Mouse (Mus musculus) gastrocnemius, adult 8-10 months (tissue): ENCODE measurements around the gene Ly6g6d. TPM values are rescaled to one million over a fixed set of nuclear protein-coding genes. Genes with fewer than 3 reads are reported as not detected.
"Not testable (repeated sequence)": the region's sequence is repeated elsewhere in the genome, so short reads cannot be mapped to it uniquely, and the experiment has no call there.

Experiments
- DNase-seq, 2 experiments: peaks; one replicate each; pipeline ENCODE4 v3.0.0; 2022; ENCODE audit warnings: low spot score in 2 of 2
- total RNA-seq, 4 experiments: library from RNA; stranded (reverse); gene quantifications; 2 replicates each; pipeline ENCODE4 v1.2.4; 2022

Ly6g6d gene
- total RNA-seq, 4 experiments from 2014 or later = 0.53 to 1.8 (median 0.99) TPM; not detected in 1

- DNase-seq = no peak
These were observed 28.9 kb downstream of the Ly6g6d start for GRCm38 (mm10) chr17:35048932-35049440.

GRCm38 (mm10) chr17:35048149-35048931 is 29.5 kb downstream of the Ly6g6d start:
- no peak for DNase-seq

GRCm38 (mm10) chr17:35047688-35048087 is 30.2 kb downstream of the Ly6g6d start:
- no peak for DNase-seq

GRCm38 (mm10) chr17:35046681-35047455 is 31.0 kb downstream of the Ly6g6d start, which contains the start of gene Msh5:
TSS of gene Msh5 (minus strand) at chr17:35046745.
- DNase-seq = peak; percentile 92 to 93

GRCm38 (mm10) chr17:35045807-35046680 is 31.8 kb downstream of the Ly6g6d start:
- DNase-seq = no peak

- DNase-seq = no peak
These were observed 32.7 kb downstream of the Ly6g6d start for GRCm38 (mm10) chr17:35044904-35045806.

GRCm38 (mm10) chr17:35043794-35044193 is 34.1 kb downstream of the Ly6g6d start:
- DNase-seq = no peak

GRCm38 (mm10) chr17:35039121-35039873 is 38.6 kb downstream of the Ly6g6d start:
- no peak for DNase-seq

GRCm38 (mm10) chr17:35034896-35035295 is 43.0 kb downstream of the Ly6g6d start:
- no peak for DNase-seq

- DNase-seq = not testable (repeated sequence)
These were observed 44.2 kb downstream of the Ly6g6d start for GRCm38 (mm10) chr17:35033703-35034102.

GRCm38 (mm10) chr17:35032323-35032870 is 45.5 kb downstream of the Ly6g6d start:
- no peak for DNase-seq

GRCm38 (mm10) chr17:35031880-35032279 is 46.0 kb downstream of the Ly6g6d start:
- no peak for DNase-seq

GRCm38 (mm10) chr17:35031272-35031671 is 46.6 kb downstream of the Ly6g6d start:
- DNase-seq = no peak

- no peak for DNase-seq
These were observed 48.0 kb downstream of the Ly6g6d start for GRCm38 (mm10) chr17:35029691-35030532.

- no peak for DNase-seq
These were observed 49.5 kb downstream of the Ly6g6d start for GRCm38 (mm10) chr17:35028315-35028714.

- no peak for DNase-seq
These were observed 50.4 kb downstream of the Ly6g6d start, which contains the start of gene Sapcd1 for GRCm38 (mm10) chr17:35027277-35028068. TSS of gene Sapcd1 (minus strand) at chr17:35028016.

GRCm38 (mm10) chr17:35026206-35026605 is 51.7 kb downstream of the Ly6g6d start:
- DNase-seq = no peak
